Mouse (Mus musculus) thymus, adult 18-20 months (tissue): ENCODE results near the gene Lrch1.
A peak's percentile ranks its signal among the peaks of the same experiment; 100 is the strongest.

Experiments used
- DNase-seq, 2 experiments: peaks; one replicate each; pipeline ENCODE4 v3.0.0; 2022; ENCODE audit warnings: mixed read lengths in 2 of 2

Gene Lrch1

DNA sequence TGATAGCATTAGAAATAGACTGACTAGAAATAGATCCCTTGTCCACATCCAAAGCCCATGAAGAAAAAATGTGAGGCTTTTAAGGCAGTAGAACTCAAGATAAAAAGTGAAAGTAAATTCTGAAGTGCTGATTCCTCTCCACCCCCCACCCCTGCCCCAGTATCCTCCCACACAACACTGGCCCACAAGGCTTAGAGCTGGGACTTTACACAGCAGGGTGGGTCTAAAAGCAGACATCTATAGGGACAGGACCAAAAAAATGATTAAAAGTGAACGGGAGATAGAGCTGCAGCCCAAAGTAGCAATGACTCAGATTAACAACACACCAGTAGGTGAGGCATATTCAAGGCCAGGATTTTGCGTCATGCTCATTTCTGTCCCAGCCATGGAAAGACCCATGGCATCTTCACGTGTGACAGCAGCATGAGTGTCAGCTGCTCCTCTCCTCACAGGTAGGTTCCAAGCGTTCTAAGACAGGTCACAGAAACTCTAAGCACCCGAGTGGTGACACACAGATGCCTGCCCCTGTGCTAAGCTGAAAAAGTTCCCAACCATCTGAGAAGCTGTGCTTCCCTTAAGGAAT lies 29.1 kb downstream of the Lrch1 start:
- DNase-seq, result no peak

DNA sequence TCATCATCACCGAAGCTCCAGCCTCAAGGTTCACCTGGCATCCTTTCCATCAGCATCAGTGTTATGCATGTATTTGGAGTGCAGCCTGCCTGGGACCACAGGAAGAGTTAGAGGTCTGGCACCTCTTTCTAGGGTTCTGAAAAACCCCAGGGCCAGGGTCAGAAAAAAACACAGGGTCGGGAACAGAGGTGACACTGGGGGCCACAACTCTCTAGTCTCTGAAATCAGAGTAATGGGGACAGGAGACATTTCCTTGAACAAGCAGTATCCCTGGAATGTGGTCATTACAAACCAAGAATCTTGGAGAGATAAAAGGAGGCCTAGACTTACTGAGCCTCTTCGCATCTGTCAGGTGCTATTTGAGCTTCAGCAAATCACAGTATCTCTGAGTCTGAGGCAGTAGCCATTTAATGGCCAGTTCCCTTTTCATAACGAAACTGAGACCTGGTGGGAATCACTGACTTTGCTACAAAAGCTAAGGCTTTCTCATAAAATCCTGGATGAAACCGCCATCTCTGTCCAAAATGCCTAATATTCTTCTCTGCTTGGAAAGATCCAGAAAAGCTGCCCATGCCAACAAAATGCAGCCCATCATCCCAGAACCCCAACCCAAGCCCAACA lies 30.1 kb downstream of the Lrch1 start:
- no peak for DNase-seq

DNA sequence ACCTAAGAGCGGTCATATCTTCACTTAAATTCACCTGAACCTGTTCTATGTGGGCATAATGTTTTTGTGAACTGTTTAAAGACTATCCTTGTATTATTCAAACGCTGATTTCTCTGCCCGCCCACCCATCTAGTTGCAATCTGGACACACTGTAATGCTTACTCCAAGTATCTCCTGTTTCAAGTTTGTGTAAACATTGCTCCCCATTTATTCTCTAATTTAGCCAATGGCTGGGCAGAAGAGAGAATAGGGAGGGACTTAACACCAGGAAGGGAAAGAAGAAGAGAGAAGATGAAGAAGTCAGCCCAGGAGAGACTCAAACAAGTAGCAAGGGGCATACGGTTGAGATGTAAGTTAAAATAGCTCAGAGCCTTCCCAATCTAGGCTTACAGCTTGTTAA lies 31.0 kb downstream of the Lrch1 start:
- DNase-seq, result no peak

DNA sequence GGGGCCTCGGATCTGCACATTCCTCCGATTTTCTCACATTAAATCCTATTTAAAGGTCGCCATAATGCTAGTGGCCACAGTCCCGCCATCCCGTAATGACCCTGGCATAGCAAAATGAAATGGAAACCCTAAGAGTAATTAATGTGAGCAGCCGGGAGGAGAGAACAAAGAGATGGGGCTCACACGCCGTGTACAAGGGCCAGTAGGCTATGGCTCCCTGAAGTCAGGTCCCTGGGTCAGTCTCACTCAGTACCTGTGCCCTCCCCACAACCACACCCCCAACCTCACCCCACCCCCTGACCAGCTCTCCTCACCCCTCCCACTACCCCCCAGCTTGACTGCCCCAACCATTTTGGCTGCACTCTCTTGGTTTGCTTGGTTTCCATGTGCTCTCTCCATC lies 31.6 kb downstream of the Lrch1 start:
- DNase-seq, result no peak

DNA sequence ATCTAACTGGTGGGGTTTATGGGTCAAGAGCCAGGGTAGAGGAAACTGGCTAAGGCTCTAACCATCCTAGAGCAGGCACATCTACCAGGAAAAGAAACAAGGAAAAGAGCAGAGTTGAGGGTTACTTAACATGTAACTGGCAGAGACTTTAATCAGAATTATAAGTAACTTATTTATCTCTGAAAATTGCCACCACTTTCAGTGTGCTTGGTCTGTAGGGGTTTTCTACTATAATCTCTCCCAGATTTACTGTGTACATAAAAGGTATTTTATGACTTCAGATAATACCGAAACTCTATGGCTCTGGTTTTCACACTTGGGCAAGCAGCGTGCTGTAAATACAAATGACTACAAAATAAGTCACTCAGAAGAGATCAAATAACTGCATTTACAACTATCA lies 32.0 kb downstream of the Lrch1 start:
- DNase-seq, result no peak

DNA sequence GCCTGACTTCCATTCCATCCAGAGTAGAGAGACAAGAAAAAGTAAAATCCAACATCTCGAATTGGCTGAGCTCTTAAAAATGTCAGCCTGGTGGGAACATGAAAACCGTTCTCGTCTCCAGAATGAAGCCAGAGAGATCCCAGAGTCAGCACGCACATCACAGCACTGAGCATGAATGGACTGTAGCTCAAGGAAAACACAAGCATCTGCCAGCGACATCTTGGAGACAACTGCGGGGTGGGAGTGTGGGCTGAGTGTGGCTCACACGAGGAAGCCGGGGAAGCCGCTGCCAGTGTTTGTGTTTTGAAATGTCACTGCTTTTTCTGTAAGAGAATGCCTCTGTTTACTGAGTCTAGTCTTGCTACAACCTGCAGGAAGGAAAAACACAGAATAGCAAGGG lies 32.7 kb downstream of the Lrch1 start:
- DNase-seq, result no peak

DNA sequence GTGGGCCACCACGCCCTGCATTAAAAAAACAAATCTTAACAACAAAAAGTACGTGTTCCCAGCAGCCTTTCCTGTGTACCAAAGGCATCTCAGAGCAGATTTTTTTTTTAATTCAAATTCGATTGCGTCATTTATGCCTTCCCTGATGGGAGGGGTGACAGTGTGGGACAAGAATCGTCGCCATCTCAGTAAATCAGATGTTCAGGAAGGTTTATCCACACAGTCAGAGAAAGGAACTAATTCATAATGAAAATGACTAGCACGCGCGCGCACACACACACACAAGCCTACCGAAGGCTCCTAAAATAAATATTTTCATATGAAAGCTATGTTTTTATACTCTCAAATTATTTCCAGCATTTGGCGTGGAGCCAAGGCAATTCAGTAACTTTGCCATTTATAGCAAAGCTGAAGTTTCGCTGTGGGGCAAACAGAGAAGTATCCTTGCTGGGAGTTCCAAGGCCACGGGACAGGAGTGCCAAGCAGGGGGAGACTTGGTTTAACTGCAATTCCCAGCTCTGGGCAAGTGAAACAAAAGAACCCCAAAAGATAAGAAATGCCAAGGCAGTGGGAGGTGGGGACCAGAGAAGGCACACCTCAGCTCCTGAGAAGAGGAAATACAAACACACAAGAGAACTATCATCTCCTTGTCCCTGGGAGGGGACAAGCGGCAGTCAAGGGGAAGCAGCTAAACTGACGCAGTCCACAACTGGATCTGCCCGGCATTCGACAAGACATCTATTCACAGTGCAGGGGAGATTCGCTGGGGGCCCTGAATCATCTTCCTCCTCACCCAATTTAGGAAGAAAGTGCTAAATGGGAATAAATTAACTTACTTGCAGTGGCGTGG lies 34.1 kb downstream of the Lrch1 start:
- no peak for DNase-seq

DNA sequence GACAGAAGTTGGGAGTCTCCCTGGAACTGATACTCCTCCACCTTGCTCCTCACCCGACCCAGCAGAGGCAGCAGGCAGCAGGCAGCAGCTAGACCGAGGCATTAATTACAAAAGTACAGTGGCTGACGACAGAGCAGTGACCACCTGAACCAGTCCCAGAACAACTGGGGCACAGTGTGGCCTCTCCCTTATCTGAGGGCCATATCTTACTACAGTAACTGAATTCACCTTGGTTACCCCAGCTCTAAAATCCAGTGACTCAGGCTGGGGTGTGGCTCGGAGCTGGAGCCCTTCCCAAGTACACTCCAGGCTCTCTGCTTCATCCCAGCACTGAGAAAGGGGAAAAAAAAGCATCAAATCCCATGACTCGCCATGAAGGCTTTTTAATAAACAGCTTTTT lies 37.3 kb downstream of the Lrch1 start:
- no peak for DNase-seq

DNA sequence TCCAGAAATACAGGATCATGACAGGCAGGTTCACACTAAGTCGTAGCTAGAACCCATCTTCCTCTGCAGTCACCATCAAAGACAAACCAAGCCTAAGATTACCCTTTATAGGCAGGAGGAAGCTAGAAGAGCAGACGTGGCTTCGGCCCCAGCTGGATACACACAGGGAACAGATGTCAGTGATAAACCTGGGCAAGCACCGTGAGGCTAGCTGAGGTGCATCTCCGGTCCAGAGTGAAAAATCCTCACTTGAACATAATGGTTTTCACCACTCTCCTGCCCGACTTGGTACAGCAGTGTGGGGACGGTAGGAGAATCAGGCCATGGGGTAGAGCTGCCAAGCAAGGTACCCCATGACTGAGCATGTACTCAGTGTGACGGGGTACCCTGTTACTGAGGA lies 38.7 kb downstream of the Lrch1 start:
- no peak for DNase-seq

DNA sequence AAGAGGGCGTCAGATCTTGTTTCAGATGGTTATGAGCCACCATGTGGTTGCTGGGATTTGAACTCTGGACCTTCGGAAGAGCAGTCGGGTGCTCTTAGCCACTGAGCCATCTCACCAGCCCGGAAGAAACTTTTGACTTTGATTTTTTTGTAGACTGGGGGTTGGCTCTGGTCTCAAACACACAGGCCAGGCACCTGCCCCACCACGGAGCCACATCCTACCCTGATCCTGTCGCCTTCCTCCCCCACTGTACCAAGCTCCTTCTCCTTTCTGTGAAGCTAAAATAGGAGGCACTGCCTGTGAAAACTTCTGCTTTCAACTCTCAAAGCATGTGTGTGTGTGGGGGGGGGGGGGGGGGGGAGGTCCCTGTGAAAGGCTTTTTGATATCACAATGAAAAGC lies 39.4 kb downstream of the Lrch1 start:
- peak in 1 of 2 experiments; percentile 40 for DNase-seq

DNA sequence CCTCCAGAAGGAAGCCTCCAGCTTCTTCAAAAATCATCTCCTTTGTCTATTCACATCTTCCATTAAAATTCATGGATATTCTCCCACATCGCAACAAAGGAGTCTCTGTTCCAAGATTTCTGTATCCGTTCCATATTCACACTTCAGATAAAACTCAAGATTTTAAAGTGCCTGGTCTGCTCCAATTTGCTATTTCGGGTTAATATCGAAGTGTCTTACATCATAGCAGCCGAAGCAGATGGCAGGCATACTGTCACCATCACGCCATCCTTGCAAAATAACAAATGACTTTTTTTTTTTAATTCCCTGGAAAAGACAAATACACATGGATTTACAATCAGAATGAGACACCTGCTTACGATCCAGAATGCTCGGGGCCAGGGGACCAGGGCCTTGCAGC lies 40.0 kb downstream of the Lrch1 start:
- DNase-seq, result no peak

DNA sequence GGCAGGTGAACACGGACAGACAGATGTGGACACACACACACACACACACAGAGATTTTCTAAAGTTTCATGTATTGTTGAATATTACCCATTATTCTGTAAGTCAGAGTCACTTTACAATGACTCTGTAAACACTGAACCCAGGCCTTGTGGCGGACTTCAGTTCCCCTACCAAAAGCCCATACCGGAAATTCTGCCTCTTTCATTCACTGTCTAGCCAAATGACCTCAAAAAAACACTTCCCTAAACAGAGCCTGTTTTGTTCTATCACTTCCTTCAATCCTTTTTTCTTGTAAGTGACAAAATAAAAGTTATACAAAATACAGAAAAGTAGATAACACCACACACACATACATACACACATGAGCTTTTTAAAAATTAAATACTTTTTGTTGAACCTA lies 41.7 kb downstream of the Lrch1 start:
- no peak for DNase-seq

DNA sequence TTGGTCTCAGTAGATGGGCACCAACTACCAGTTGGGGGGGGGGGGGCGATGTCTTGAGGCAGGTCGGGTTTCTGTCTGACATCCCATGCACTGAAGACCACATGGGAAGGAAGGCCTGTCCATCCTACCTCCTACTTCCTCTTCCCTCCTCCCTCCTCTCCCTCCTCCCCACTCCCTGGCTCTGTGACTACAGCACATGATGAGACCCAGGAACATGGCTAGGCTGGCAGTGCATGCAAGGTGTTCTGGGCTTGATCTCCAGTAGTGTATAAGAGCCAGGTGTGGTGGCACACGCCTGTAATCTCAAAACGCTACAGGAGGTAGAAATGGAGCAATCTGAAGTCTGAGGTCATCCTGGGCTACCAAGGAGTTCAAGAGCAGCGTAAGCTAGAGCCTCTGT lies 43.2 kb downstream of the Lrch1 start:
- no peak for DNase-seq

DNA sequence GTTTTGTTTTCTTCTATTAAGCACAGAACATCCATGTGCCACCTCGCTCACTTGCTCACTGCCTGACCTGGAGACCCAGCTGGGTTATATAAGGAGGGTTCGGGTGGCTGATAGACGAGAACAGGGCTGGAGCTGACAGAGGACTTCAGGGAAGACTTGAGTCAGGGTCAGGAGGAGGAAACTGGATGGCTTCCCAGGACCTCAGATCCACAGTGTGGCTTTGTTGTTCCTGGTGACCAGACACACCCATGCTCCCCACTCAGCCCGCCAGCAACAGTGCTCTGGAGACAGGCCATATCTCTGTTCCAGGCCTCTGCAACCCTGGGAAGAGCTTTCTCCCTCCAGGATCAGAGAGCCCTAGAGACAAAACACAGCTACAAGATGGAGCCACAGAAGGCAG lies 44.6 kb downstream of the Lrch1 start:
- no peak for DNase-seq

DNA sequence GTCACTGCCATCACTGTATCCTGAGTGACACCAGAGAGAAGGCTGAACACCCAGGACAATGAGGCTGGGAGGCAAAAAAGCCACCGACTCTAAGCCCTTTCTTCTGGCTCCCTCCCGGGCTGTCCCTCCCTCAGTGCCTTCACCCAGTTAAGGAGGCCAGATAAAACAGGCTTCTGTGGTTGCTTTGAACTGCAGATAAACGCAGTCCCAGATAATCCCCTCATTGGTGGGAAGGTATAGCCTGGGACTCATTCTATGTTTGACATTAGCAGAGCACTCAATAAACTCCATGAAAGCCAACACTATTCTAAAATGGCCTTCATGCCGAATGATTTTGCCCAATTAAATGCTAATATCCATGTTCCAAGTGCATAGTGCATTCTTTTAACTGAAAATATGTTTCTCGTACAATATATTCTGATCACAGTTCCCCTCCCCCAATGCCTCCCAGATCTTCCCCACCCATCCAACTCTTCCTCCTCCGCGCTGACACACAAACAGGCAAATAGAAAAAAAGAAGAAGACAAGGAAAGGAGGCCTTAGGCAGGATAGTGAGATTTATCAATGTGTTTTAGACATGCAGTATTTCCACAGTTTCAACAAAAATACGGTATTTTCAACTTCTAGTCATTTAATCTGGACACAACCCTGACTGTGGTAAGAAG lies 46.8 kb downstream of the Lrch1 start:
- no peak for DNase-seq

DNA sequence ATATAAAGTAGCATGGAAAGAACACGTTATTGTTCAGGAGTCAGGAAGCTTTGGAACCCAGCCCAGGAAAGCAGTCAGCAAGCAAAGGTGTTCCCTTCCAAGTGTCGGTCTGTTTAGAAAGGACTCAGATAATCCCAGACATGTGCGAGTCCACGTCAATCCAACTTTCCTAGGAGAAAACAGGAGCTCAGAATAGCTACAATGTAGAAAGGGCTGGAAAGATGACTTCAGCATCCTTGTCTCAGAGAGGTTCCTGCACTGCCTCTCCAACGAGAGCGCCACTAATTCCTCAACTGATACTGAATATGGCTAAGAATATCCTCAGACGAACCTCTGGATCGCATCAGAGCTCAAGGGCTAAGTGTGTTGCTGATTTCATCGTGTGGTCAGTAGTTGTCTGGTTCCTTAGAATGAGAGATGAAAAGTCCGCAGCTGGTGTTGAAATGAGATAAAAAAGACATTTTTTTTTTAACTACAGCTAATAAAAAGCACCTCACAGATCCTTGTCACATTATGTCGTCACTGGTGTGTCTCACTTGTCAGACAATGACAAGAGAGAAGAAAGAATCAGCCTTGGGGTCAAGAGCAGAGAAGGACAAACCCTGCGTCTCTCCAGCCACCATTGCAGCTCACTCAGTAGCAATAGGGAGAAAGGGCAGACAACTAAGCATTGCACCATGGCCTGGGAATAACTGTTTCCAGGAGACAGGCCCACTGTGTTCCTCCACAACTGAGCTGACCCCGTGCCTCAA lies 47.5 kb downstream of the Lrch1 start:
- DNase-seq, result no peak

DNA sequence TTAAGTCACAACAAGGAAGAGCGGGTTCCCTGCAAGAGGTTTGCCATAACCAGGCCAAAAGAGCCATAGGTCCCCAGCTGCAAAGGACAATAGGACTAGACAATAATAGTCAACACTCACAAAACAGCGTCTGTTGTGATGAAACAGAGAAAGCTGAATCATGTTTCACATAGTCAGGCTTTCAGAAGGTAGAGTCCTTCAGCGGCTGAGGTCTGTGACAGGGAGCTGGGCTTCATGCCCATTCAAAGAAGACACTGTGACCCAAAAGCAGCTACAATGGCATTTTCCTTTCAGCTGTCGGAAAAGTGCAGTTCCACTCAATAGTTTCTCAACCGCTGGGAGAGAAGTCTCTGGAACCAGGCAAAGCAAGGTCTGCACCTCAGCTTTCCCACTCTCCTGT lies 48.7 kb downstream of the Lrch1 start:
- no peak for DNase-seq

DNA sequence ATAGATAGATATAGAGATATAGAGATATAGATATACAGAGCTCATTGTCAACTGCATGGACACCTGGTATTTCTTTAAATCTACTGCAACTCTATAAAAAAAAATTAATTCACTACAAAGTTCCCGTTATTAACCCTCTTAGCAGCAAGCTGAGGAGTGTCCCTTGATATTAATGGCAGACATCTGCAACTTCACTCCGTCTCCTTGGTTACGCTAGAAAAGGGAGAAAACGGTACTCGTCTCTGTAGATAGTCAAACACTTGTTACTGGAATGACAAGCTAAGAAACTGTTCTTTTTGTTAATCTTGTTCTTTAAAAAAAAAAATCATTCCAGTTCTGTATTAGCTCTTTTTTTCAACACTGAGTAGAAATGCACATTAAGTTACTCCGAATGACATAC lies 54.0 kb downstream of the Lrch1 start:
- no peak for DNase-seq

DNA sequence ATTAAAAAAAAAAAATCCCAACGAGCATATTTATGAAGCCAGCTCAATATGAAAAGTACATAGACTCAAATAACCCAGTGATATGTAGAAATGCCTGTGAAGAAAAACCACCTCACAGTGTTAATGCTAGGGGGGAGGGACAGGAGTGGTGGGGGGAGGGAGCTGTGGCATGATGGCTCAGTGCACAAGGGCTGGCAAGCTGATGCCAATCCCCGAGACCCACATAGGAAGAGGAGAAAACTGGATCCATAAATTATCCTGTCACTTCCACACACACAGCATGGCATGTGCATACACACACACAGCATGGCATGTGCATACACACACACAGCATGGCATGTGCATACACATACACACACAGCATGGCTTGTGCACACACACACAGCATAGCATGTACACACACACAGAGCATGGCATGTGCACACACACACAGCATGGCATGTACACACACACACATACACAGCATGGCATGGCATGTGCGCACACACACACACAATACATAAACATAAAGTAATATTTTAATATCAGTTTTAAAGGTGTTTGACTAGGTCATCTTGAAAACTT lies 54.5 kb downstream of the Lrch1 start:
- no peak for DNase-seq

DNA sequence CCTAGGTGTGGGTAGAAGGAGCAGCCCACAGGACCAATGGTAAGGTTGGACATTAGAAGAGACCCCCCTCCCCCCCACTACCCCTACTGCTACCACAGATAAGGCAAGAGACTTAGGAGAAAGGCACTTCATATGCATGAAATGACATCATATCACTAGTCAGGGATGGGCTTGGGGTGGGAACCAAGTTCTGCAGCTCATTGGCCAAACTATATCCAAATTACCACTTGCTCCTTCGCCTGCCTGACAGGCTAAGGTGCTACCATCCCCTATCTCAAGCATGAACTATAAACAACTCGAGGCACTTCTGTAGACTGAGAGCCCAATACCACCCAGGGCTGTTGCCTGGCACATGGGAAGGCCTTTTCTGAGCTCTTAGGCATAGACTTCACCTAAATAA lies 58.4 kb downstream of the Lrch1 start:
- DNase-seq, result no peak

DNA sequence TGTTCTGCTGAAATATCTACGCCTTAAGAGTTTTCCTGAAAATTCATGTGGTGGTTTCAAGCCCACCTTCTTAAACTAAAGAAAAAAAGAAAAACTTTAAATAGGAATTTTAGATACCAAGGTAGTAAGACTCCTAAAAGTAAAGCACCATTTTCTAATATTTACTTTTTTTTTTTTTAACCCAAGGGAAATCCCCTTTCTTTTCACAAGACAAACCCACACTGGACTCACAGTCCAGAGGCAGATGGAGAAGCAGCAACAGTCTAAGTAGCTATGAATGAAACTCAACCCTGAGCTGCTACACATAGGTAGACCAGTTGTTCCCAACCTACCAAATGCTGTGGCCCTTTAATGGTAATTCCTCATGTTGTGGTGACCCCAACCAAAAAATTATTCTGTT lies 59.6 kb downstream of the Lrch1 start:
- DNase-seq, result no peak

DNA sequence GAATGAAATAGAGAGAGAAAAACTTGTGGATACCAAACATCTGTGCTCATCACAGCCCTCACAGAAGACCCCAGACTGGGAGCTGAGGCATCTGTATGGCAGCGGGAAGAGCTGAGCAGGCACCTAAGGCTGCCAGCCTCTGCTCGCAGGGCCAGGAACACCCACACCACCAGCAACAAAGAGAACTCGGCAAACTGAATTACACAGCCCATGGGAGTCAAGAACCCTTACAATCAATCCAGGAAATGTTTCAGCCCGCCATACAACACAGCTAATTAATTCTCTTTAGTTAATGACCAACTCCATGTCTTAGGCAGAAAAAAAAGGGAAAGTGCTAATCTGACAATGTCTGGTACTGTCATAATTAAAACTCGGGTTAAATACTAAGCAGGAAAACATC lies 61.2 kb downstream of the Lrch1 start:
- no peak for DNase-seq

DNA sequence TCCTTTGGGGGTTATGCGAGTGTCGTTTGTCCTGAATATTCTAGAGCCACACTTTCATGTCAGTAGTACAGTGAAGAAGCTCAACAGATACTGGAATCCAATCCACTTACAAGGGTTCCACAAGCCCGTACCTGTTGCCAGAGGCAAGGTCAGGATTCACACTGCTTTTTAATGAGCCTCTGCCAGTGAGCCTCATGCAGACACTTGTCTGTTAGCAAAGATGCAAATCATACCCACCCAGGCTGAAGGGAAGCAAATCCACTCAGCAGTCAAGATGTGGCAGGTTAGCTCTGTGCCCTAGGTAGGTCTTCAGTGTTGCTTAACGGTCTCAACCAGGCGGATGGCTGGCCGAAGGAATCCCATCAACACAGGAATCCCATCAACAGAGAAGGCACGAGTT lies 62.8 kb downstream of the Lrch1 start:
- DNase-seq, result no peak
